Mouse (Mus musculus): Measurements from ENCODE around the gene Nudt7. TPM values are rescaled to one million over a fixed set of nuclear protein-coding genes. Genes with fewer than 3 reads are reported as not detected.

The Nudt7 gene
- total RNA-seq, 1 experiment from 2014 or later: 82.2 TPM

DNA sequence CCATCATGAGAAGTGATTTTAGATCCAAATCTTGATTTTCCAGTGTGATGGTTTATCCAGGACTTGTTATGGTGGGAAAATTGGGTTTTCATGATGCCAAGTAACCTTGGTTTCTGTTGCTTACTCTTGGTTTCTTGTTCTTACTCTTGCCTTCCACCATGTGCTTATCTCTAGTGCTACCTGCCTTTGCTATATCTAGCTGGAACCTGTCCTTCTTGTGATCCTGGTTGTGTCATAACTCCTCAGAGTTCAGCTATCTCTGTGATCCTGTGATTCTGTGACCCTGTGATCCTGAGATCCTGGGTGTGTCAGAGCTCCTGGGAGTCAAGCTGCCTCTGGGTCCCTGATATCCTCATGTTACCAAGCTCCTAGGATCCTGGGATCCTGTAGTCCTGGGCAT lies 8.8 kb downstream of the Nudt7 start:
- DNase-seq: no peak

DNA sequence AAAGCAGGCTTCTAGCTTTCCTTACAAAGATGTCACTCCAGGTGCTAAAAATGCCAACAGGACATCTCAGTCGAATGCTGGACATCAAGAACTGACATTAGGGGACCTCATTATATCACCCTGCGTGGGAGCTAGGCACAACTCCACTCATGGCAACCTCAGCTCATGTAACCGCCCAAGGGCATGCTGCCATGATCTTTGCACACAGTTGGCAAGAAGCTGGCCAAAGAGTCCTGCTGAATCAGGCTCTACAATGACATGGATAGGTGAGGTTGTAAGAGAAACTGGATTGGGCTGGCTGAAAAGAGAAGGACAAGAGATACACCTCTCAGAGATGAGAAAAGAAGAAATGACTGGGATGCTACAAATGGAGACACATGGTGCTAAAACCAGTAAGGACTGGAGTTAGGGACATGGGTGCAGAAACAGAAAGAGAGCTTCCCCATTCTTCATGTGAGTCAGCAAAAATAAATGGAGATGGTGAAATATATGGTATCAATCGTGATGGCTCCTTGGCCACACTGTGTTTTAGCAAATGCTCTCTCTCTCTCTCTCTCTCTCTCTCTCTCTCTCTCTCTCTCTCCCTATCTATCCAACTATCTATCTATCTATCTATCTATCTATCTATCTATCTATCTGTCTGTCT lies 10.4 kb downstream of the Nudt7 start:
- peak; percentile 65 for DNase-seq

DNA sequence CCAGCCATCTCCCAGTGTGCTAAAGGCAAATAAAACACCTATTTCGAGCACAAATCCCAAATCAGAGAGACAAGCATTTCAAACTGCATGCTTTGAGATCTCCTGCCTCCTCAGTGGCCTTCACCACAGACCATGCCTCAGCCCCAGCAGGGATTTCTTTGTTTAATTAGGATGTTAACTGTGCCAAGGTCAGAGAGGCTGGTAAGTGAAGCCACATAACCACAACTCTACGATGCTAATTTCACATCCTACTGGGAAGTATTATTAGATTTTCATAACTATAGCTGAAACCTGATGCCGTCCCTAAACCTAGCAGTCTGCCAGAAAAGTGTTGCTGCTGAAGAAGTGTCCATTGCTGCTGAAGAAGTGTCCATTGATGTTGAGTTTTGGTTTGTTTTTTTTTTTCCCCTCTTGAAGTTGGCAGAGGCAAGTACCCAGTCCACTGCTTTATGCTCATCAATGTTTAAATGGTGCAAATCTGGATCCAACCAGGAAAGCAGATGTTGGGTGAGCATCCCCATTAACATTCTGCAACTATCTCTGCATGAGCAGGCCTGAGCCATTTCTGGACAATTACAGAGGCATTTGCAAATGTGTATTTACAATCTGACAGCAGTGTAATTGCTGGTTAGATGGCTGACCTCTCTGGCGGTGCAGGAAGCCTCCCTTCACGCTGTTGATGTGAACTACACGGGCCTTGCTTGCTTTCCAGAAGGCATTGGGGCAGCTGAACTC lies 20.1 kb downstream of the Nudt7 start:
- DNase-seq: no peak

DNA sequence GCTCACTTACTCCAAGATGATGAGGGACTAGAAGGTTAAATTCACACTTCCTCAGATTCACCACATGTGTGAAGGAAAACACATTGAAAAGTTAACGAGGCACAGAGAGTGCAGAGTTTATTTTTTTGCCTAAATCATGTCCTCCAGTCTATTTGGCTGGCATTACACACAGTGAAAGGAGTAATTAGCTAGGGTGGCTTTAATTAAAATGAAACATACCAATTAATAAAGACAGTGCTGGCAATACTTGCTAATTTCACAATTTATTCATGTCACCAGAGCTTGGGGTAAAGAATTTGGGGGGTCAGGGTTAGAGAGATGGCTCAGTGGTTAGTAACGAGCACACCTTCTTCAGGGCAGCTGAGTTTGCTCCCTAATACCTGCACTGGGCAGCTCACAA lies 25.2 kb downstream of the Nudt7 start:
- no peak for DNase-seq

DNA sequence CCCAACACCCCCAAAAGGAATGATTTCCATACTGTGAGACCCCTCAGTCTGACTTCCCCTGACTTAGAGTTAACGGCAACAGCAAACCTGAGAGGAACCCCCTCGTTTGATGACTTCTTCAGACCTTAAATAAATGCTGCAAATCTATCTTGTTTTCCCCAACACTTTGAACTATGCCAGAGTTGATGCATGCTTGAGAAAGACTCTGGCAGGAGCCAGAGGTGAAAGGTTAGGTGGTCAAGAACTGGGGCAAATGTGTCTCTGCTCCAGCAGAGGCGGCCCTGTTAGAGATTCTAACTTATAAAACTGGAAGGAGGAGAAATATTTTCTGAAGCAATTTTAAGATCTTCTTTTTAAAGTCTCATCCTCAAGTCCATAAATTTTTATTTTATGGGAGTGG lies 26.3 kb downstream of the Nudt7 start:
- peak; percentile 12 for DNase-seq

DNA sequence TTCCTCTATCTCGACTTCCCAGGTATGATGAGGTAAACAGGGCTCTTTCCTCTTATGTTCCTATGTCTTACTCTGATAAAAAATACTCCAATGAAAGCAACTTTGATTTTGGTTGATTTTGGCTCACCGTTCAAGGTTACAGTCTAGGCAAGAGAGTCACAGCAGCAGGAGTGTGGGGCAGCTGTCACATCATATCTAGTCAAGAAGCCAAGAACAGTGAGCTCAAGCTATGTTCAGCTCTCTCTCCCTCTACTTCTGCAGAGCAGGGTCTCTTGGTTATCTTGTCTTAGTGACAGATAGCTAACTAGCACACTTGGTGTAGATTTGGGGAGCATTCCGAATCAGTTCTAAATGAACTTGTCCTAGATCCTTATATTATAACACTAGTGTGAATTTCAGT lies 30.5 kb downstream of the Nudt7 start:
- DNase-seq: no peak

DNA sequence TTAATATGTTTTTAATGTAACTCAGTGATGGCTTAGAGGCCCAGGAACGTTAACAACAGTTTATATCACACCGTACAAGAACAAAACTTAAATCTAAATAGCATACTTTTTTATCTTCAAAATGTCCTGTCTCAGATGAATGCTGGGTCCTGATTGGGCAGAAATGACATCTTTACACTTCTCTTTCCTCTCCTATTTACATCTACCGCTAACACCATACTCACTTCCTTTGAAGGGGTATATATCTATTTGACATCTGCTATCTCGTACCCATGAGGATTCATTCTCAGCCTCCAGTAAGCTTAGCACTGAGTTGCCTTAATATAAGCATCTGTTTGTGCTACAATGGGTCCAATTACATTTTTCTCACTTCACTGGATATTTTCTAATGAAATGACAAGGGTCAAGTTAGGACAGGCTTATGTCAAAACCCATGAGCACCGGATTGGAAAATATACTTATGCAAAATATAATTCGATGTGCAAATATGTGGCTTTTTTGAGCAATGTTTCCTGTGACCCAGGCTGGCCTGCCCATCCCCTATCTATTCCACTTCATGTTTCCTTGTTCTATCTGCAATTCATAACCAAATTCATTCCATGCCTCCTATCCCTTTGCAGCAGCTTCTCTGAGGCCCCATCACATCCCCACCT lies 31.2 kb downstream of the Nudt7 start:
- no peak for DNase-seq

DNA sequence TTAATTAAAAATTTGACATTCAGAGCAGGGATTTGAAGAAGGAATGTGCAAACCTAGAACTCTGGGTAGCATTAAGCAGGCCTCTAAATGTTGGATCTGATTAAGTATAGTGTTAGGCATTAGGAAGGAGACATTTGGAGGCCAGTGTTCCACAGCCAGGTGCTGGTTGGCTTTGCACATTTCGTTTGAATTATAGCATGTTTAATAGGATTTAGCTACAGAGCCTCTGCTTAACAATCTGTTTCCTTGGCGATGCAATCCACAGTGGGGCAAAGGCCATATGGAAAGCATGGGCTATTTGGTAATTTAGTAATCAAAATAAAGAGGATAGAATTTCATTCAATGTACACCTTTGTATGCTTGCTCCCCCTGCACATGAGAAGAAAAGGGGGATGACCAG lies 32.4 kb downstream of the Nudt7 start:
- no peak for DNase-seq

DNA sequence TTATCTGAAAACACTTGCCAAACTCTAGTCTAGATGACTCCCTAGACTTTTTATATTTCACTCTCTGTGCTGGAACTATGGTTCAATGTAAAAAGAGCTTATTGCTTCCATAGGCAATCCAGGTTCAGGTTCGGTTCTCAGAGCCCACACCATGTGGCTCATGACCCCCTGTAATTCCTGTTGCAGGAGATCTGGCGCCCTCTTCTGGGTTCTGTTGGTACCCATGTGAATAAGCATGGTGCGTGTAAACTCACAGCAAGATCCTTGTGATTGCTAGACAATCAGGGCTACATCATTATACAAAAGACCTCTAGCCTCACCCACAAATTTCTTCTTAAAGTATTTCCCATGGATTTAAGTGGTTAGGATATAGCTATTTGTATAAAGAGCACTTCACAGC lies 43.4 kb downstream of the Nudt7 start:
- DNase-seq: peak; percentile 17

DNA sequence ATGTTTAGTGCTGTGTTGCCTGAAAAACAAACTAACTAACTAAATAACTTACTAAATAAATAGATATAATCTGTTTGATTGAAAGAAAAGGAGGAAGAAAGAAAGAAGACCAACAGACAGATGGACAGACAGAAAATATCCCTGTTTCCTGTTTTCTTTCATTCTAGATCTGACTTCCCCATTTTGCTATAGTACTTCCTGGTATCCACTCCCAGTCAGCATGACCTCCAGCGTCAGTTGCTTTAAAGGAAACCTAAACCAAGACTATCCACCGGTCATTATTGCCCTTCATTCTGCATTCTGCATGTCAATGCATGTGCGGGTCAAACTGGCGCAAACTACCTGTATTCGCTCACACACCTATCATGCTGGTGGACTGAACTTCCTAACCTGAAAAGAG lies 60.0 kb downstream of the Nudt7 start:
- DNase-seq: no peak

DNA sequence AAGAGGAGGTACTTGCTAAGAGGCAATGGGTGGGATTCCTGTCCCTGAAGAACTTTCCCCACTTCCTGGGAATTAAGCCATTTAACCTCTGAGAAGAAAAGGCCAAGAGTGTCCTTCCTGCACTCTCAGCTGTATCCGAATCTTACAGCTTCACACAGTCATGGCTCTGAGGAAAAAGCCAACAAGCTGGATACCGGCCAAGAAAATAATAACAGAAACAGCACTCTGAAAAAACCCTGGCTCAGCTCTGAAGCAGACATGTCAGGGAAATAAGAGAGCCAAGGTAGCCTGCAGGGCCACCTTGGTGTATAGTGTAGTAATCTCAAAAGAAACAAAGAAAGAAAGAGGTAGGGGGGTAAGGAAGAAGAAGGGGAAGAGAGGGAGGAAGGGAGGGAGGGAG lies 65.6 kb downstream of the Nudt7 start:
- DNase-seq: no peak

Other genes starting within 250 kb of the Nudt7 start
- 16.6 and 19.6 TPM in 2 replicates for gene Vat1l, start 72.1 kb downstream of the Nudt7 start, total RNA-seq (2021)